16 mouse cellular contexts compared by ENCODE assay signal in the genomic region with DNA sequence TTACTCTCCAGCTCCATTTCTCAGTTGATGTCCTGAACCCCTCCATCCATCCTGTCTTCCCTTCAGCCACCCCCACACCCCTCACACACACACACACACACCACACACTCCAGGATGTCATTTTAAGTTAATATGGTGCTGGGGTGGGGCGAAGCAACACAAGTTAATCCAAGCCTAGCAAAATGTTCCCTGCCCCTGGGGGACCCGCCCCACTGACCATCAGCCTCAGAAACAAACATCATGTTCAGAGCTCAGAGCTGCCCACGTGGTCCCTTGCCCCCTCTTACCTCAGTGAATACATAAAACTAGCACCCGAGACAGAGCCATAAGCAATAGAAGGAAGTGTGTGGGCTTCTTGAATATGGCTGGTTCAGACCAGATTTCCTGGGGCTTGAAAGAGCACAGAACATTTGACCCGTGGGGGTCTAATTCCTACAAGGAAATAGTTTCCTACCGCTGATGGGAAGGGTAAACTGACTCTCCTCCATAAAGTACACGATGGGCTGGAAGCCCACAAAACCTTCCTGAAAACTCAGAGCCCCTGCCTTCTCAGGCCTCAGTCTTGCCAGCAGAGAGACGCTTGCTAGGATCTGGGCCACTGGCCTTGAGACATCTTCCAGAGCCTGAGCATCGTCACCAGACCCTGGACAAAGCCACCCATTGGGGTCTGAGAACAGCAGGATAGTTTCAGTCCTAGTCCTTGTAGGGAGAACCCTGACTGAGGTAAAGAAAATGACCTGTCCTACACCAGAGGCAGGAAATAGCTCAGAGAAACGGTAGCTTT. TPM values are rescaled to one million over a fixed set of nuclear protein-coding genes. Genes with fewer than 3 reads are reported as not detected.
DNase-seq lines count a peak whose midpoint lies in the region; ATAC-seq and TF ChIP-seq lines count a peak whose summit lies in the region.
"Had no signal": no experiment of that assay in that cellular context is flagged by ENCODE, and none has a peak within 500 bp of the region (broad histone marks: within the 10 kb centered on the region; RNA-seq: fewer than 3 reads in every experiment).

No protein-coding gene starts in this region.

- TF ChIP-seq CTCF in stomach, postnatal 0 days (IDR thresholded peaks at IDR 0.05; ENCODE audit: low read depth): no peak

- TF ChIP-seq EP300 in stomach, postnatal 0 days (optimal IDR thresholded peaks at IDR 0.05): no peak

- 0 out of 2 replicates have a peak overlapping the region, but pooled peaks have one; percentile 21 for H3K9ac ChIP-seq in heart, embryonic 14.5 days (ENCODE audit: low read length)
- H3K9ac ChIP-seq in midbrain, embryonic 11.5 days (ENCODE audit: low read length): no peak overlapping the region
- H3K9ac ChIP-seq in midbrain, embryonic 16.5 days (ENCODE audit: low read depth, low read length): no peak overlapping the region
- no peak overlapping the region for H3K9ac ChIP-seq in stomach, postnatal 0 days (ENCODE audit: low read length)
- H3K9ac ChIP-seq: limb, embryonic 13.5 days; midbrain, embryonic 15.5 days had no signal

- peak; percentile 10 for DNase-seq in adrenal gland, adult 8-10 months
- no peak for DNase-seq in adrenal gland, postnatal 25 days
- DNase-seq in heart, adult 8-10 months (ENCODE audit: low spot score): no peak
- peak; percentile 39 for DNase-seq in midbrain, embryonic 11.5 days (ENCODE audit: low spot score, missing footprints)
- DNase-seq in stomach, postnatal 0 days (ENCODE audit: low spot score): no peak
- no peak for DNase-seq in retina, embryonic 14.5 days (ENCODE audit: low spot score)
- DNase-seq: right cerebral cortex, postnatal 4 days had no signal

- H3K4me2 ChIP-seq in heart, embryonic 14.5 days (ENCODE audit: low read length): no peak overlapping the region
- H3K4me2 ChIP-seq in midbrain, embryonic 11.5 days: no peak overlapping the region
- no peak overlapping the region for H3K4me2 ChIP-seq in midbrain, embryonic 16.5 days (ENCODE audit: low read length)
- H3K4me2 ChIP-seq in stomach, postnatal 0 days (replicated peaks; ENCODE audit: low read depth): no peak overlapping the region
- H3K4me2 ChIP-seq: limb, embryonic 13.5 days; midbrain, embryonic 15.5 days had no signal

- H3K9me3 ChIP-seq in heart, embryonic 14.5 days (ENCODE audit: control insufficient read depth, low read length): no peaks in the 10 kb centered on the region
- no peaks in the 10 kb centered on the region for H3K9me3 ChIP-seq in midbrain, embryonic 11.5 days (ENCODE audit: control insufficient read depth, low read length)
- no peaks in the 10 kb centered on the region for H3K9me3 ChIP-seq in midbrain, embryonic 16.5 days (replicated peaks; ENCODE audit: control insufficient read depth, low read length, poor library complexity, severe bottlenecking)
- H3K9me3 ChIP-seq in stomach, postnatal 0 days (ENCODE audit: control insufficient read depth, low read length): no peaks in the 10 kb centered on the region
- H3K9me3 ChIP-seq: limb, embryonic 13.5 days; midbrain, embryonic 15.5 days had no signal

- H3K27ac ChIP-seq in heart, embryonic 14.5 days (replicated peaks in 1 of 2; ENCODE audit: control insufficient read depth in 1 of 2, insufficient read depth in 1 of 2, low read depth in 2 of 2, low read length in 2 of 2): peak overlapping the region in 1 of 2 experiments; percentile 85; a peak in 2 of 4 replicates
- no peak overlapping the region for H3K27ac ChIP-seq in midbrain, embryonic 11.5 days (ENCODE audit: low read depth, low read length)
- H3K27ac ChIP-seq in midbrain, embryonic 16.5 days (ENCODE audit: low read length): no peak overlapping the region
- peak overlapping the region; percentile 81 for H3K27ac ChIP-seq in stomach, postnatal 0 days (replicated peaks)
- H3K27ac ChIP-seq: limb, embryonic 13.5 days; midbrain, embryonic 15.5 days had no signal

- H3K4me3 ChIP-seq in heart, embryonic 14.5 days (ENCODE audit: control insufficient read depth in 1 of 2, insufficient read depth in 1 of 2, low read depth in 1 of 2, low read length in 2 of 2): no peak overlapping the region
- no peak overlapping the region for H3K4me3 ChIP-seq in midbrain, embryonic 11.5 days (ENCODE audit: low read depth, low read length)
- no peak overlapping the region for H3K4me3 ChIP-seq in midbrain, embryonic 16.5 days (ENCODE audit: low read depth, low read length)
- no peak overlapping the region for H3K4me3 ChIP-seq in stomach, postnatal 0 days (ENCODE audit: low read depth, low read length)
- H3K4me3 ChIP-seq: limb, embryonic 13.5 days; midbrain, embryonic 15.5 days had no signal

- H3K36me3 ChIP-seq in heart, embryonic 14.5 days (ENCODE audit: control insufficient read depth, insufficient read depth, low read length): peaks cover 22% of the 10 kb centered on the region
- H3K36me3 ChIP-seq in midbrain, embryonic 11.5 days (ENCODE audit: control insufficient read depth, insufficient read depth, low read length): no peaks in the 10 kb centered on the region
- no peaks in the 10 kb centered on the region for H3K36me3 ChIP-seq in midbrain, embryonic 16.5 days (ENCODE audit: control insufficient read depth, insufficient read depth, low read length)
- H3K36me3 ChIP-seq in stomach, postnatal 0 days (ENCODE audit: control insufficient read depth, insufficient read depth, low read length): no peaks in the 10 kb centered on the region
- H3K36me3 ChIP-seq: limb, embryonic 13.5 days; midbrain, embryonic 15.5 days had no signal

- no peak for ATAC-seq in heart, embryonic 14.5 days (ENCODE audit: insufficient number of reproducible peaks, insufficient read depth, low FRiP score, low read depth)
- ATAC-seq in midbrain, embryonic 11.5 days (ENCODE audit: low FRiP score): no peak
- no peak for ATAC-seq in midbrain, embryonic 16.5 days
- no peak for ATAC-seq in stomach, postnatal 0 days (ENCODE audit: low FRiP score, low TSS enrichment)
- ATAC-seq: midbrain, embryonic 15.5 days had no signal

- H3K4me1 ChIP-seq in heart, embryonic 14.5 days (ENCODE audit: control insufficient read depth in 2 of 2, insufficient read depth in 2 of 2, low read length in 2 of 2): peaks cover 51 to 88% of the 10 kb centered on the region in 2 experiments
- H3K4me1 ChIP-seq in midbrain, embryonic 11.5 days (ENCODE audit: control insufficient read depth, insufficient read depth, low read length): peaks cover 22% of the 10 kb centered on the region
- H3K4me1 ChIP-seq in midbrain, embryonic 16.5 days (ENCODE audit: control insufficient read depth, insufficient read depth, low read length): peaks cover 12% of the 10 kb centered on the region
- H3K4me1 ChIP-seq in stomach, postnatal 0 days (replicated peaks; ENCODE audit: control insufficient read depth, insufficient read depth): peaks cover 19% of the 10 kb centered on the region

- no peaks in the 10 kb centered on the region for H3K27me3 ChIP-seq in heart, embryonic 14.5 days (ENCODE audit: control insufficient read depth, insufficient read depth, low read length)
- H3K27me3 ChIP-seq in midbrain, embryonic 11.5 days (ENCODE audit: control insufficient read depth, insufficient read depth, low read length): peaks cover 15% of the 10 kb centered on the region
- H3K27me3 ChIP-seq in midbrain, embryonic 16.5 days (ENCODE audit: control insufficient read depth, insufficient read depth, low read depth, low read length): peaks cover 8% of the 10 kb centered on the region; the same call in 1 of the 2 replicates
- no peaks in the 10 kb centered on the region for H3K27me3 ChIP-seq in stomach, postnatal 0 days (ENCODE audit: control insufficient read depth, insufficient read depth, low read length)

- 70% methylated on average over 10 of the region's 10 CpGs for WGBS in heart, embryonic 14.5 days
- WGBS in midbrain, embryonic 11.5 days: 75% methylated on average over 10 of the region's 10 CpGs
- WGBS in midbrain, embryonic 16.5 days: 75% methylated on average over 10 of the region's 10 CpGs
- 58% methylated on average over 10 of the region's 10 CpGs for WGBS in stomach, postnatal 0 days

RNA-seq across cellular contexts. Expression of a gene that starts 13.4 kb away (rescaled TPM):
- 10 to 100 TPM; 39.1 to 77.6 (median 51.7) TPM for total RNA-seq in adrenal gland, adult 8-10 months (2022)
- 20.9 and 22.8 TPM in 2 replicates for total RNA-seq in adrenal gland, postnatal 25 days (2021)
- 73.5 and 80.7 TPM in 2 replicates for polyA plus RNA-seq in heart, embryonic 14.5 days (2014; fragmentation: Nextera tagmentation; extraction: Ambion mirVana)
- total RNA-seq in heart, adult 8-10 months (2022): 100 to 1,000 TPM; 160 to 205 (median 195) TPM
- 7.3 and 9.7 TPM in 2 replicates for polyA plus RNA-seq in midbrain, embryonic 11.5 days (2014; fragmentation: Nextera tagmentation; extraction: Ambion mirVana)
- 6.7 and 9.7 TPM in 2 replicates for polyA plus RNA-seq in midbrain, embryonic 16.5 days (2015; fragmentation: Nextera tagmentation; extraction: Ambion mirVana)
- 11.6 and 20.2 TPM in 2 replicates for polyA plus RNA-seq in stomach, postnatal 0 days (2015; fragmentation: Nextera tagmentation; extraction: Ambion mirVana)

RNA-seq across cellular contexts. Expression of a gene that starts 21.3 kb away (rescaled TPM):
- under 1 TPM in 2 of 4 experiments, not detected in 2; 0.10 to 0.31 TPM for total RNA-seq in adrenal gland, adult 8-10 months (2022)
- not detected in 2 replicates for total RNA-seq in adrenal gland, postnatal 25 days (2021)
- not detected in 2 replicates for polyA plus RNA-seq in heart, embryonic 14.5 days (2014; fragmentation: Nextera tagmentation; extraction: Ambion mirVana)
- total RNA-seq in heart, adult 8-10 months (2022): not detected
- polyA plus RNA-seq in midbrain, embryonic 11.5 days (2014; fragmentation: Nextera tagmentation; extraction: Ambion mirVana): not detected in 2 replicates
- polyA plus RNA-seq in midbrain, embryonic 16.5 days (2015; fragmentation: Nextera tagmentation; extraction: Ambion mirVana): 0.15 and 0.16 TPM in 2 replicates
- polyA plus RNA-seq in stomach, postnatal 0 days (2015; fragmentation: Nextera tagmentation; extraction: Ambion mirVana): not detected in 2 replicates
- total RNA-seq: heart, postnatal 36 days; neutrophil, adult 5-6 weeks had no signal
- polyA plus RNA-seq: embryonic facial prominence, embryonic 14.5 days; forebrain, embryonic 16.5 days; large intestine, adult 2 months had no signal

RNA-seq across cellular contexts. Expression of a gene that starts 26.9 kb away (rescaled TPM):
- 10 to 100 TPM; 13.7 to 22.0 (median 18.7) TPM for total RNA-seq in adrenal gland, adult 8-10 months (2022)
- total RNA-seq in adrenal gland, postnatal 25 days (2021): 9.9 and 10.9 TPM in 2 replicates
- 2.3 and 2.7 TPM in 2 replicates for polyA plus RNA-seq in heart, embryonic 14.5 days (2014; fragmentation: Nextera tagmentation; extraction: Ambion mirVana)
- total RNA-seq in heart, adult 8-10 months (2022): 10 to 100 TPM in 1 of 4 experiments, 1 to 10 TPM in 3; 7.6 to 12.9 (median 8.9) TPM
- polyA plus RNA-seq in midbrain, embryonic 11.5 days (2014; fragmentation: Nextera tagmentation; extraction: Ambion mirVana): 0.85 and 0.99 TPM in 2 replicates
- 4.6 and 5.5 TPM in 2 replicates for polyA plus RNA-seq in midbrain, embryonic 16.5 days (2015; fragmentation: Nextera tagmentation; extraction: Ambion mirVana)
- polyA plus RNA-seq in stomach, postnatal 0 days (2015; fragmentation: Nextera tagmentation; extraction: Ambion mirVana): 5.3 and 6.5 TPM in 2 replicates
- total RNA-seq: neutrophil, adult 5-6 weeks had no signal

RNA-seq across cellular contexts. Expression of a gene that starts 33.1 kb away (rescaled TPM):
- total RNA-seq in adrenal gland, adult 8-10 months (2022): 1 to 10 TPM in 1 of 4 experiments, under 1 TPM in 3; 0.20 to 1.1 (median 0.93) TPM
- 0.82 and 1.5 TPM in 2 replicates for total RNA-seq in adrenal gland, postnatal 25 days (2021)
- 0.07 and 0.08 TPM in 2 replicates for polyA plus RNA-seq in heart, embryonic 14.5 days (2014; fragmentation: Nextera tagmentation; extraction: Ambion mirVana)
- total RNA-seq in heart, adult 8-10 months (2022): under 1 TPM; 0.11 to 0.47 (median 0.30) TPM
- polyA plus RNA-seq in midbrain, embryonic 11.5 days (2014; fragmentation: Nextera tagmentation; extraction: Ambion mirVana): 0.23 and 0.36 TPM in 2 replicates
- 0.10 and 0.15 TPM in 2 replicates for polyA plus RNA-seq in midbrain, embryonic 16.5 days (2015; fragmentation: Nextera tagmentation; extraction: Ambion mirVana)
- polyA plus RNA-seq in stomach, postnatal 0 days (2015; fragmentation: Nextera tagmentation; extraction: Ambion mirVana): 0.05 TPM in 1 of 2 replicates, not detected in the other
- total RNA-seq: neutrophil, adult 5-6 weeks had no signal
- polyA plus RNA-seq: large intestine, adult 2 months had no signal

RNA-seq across cellular contexts. Expression of a gene that starts 33.1 kb away (rescaled TPM):
- 10 to 100 TPM; 29.8 to 36.7 (median 31.5) TPM for total RNA-seq in adrenal gland, adult 8-10 months (2022)
- 30.3 and 36.4 TPM in 2 replicates for total RNA-seq in adrenal gland, postnatal 25 days (2021)
- 30.4 and 32.9 TPM in 2 replicates for polyA plus RNA-seq in heart, embryonic 14.5 days (2014; fragmentation: Nextera tagmentation; extraction: Ambion mirVana)
- 1 to 10 TPM; 5.2 to 7.0 (median 6.4) TPM for total RNA-seq in heart, adult 8-10 months (2022)
- 49.5 and 56.4 TPM in 2 replicates for polyA plus RNA-seq in midbrain, embryonic 11.5 days (2014; fragmentation: Nextera tagmentation; extraction: Ambion mirVana)
- 25.6 and 26.0 TPM in 2 replicates for polyA plus RNA-seq in midbrain, embryonic 16.5 days (2015; fragmentation: Nextera tagmentation; extraction: Ambion mirVana)
- polyA plus RNA-seq in stomach, postnatal 0 days (2015; fragmentation: Nextera tagmentation; extraction: Ambion mirVana): 22.0 and 22.2 TPM in 2 replicates

Comparison
In these comparisons a context has a peak if more than half of its experiments do, and no peak if none do; other contexts are left out.
1. DNase-seq: peak in adrenal gland, adult 8-10 months (single experiment) and midbrain, embryonic 11.5 days (single experiment); none in adrenal gland, postnatal 25 days (single experiment), heart, adult 8-10 months (single experiment), stomach, postnatal 0 days (single experiment) and retina, embryonic 14.5 days (single experiment).